Mouse (Mus musculus) ES-Bruce4 (cell line): ENCODE results near the gene Ckb. TPM values are rescaled to one million over a fixed set of nuclear protein-coding genes. Genes with fewer than 3 reads are reported as not detected.

Experiments used
- H3K27ac ChIP-seq: 2 replicates; pipeline ENCODE4 v1.5.1; 2012; ENCODE audit warnings: low read length, inconsistent platforms; ENCODE audit not compliant: insufficient read depth
- H3K27me3 ChIP-seq: 2 replicates; pipeline ENCODE4 v1.6.1; 2012; ENCODE audit warnings: mild to moderate bottlenecking, low read length, inconsistent platforms; ENCODE audit not compliant: control insufficient read depth, poor library complexity, insufficient read depth, severe bottlenecking
- H3K36me3 ChIP-seq: 2 replicates; pipeline ENCODE4 v1.6.1; 2012; ENCODE audit warnings: inconsistent platforms, mild to moderate bottlenecking, low read length, moderate library complexity; ENCODE audit not compliant: control insufficient read depth, poor library complexity, insufficient read depth, severe bottlenecking
- H3K4me1 ChIP-seq: one replicate; pipeline ENCODE4 v1.8.1; 2011; ENCODE audit warnings: low read length; ENCODE audit not compliant: control insufficient read depth, insufficient read depth
- H3K4me3 ChIP-seq: 2 replicates; pipeline ENCODE4 v1.5.1; 2011; ENCODE audit warnings: low read depth, mild to moderate bottlenecking, low read length
- H3K9ac ChIP-seq: 2 replicates; pipeline ENCODE4 v1.6.1; 2012; ENCODE audit warnings: low read depth, mild to moderate bottlenecking, inconsistent platforms; ENCODE audit not compliant: poor library complexity, severe bottlenecking
- H3K9me3 ChIP-seq: replicated peaks from 2 replicates; pipeline ENCODE4 v1.6.1; 2012; ENCODE audit warnings: mild to moderate bottlenecking, low read length, inconsistent platforms; ENCODE audit not compliant: control insufficient read depth, poor library complexity, insufficient read depth, severe bottlenecking
- CTCF ChIP-seq: IDR thresholded peaks from one replicate; pipeline ENCODE4 v1.8.1; 2011; ENCODE audit warnings: low read depth, low read length
- EP300 ChIP-seq: IDR thresholded peaks from 2 replicates; pipeline ENCODE4 v1.6.1; 2011; ENCODE audit warnings: low read depth, low read length; ENCODE audit not compliant: insufficient read depth
- POLR2A ChIP-seq: IDR thresholded peaks from one replicate; pipeline ENCODE4 v1.8.1; 2011; ENCODE audit warnings: low read length; ENCODE audit not compliant: insufficient read depth
- polyA plus RNA-seq: library from polyadenylated mRNA; stranded (reverse); fragments of >200 nt; gene quantifications from 2 replicates; pipeline ENCODE4 v1.2.4, GENCODE M21; 2011; ENCODE audit warnings: low read depth; ENCODE audit not compliant: missing spikeins, insufficient read depth, insufficient read length

Gene Ckb
- polyA plus RNA-seq, 1 experiment = 140 TPM

GRCm38 (mm10) chr12:111694271-111694781, 22.2 kb upstream of the Ckb start:
- TF ChIP-seq EP300 (no peak), CTCF (no peak), POLR2A (no peak)
- 0 out of 2 replicates have a peak overlapping the region, but pooled peaks have one; percentile 28 for H3K9ac ChIP-seq
- no peak overlapping the region for H3K4me3 ChIP-seq

GRCm38 (mm10) chr12:111693341-111694270, 21.5 kb upstream of the Ckb start:
- Histone ChIP-seq H3K4me1 (peaks cover 9% of the 10 kb centered on the region), H3K9ac (peak overlapping the region; percentile 28; the same call in 1 of the 2 replicates), H3K4me3 (no peak overlapping the region), H3K27ac (no peak overlapping the region), H3K9me3 (no peaks in the 10 kb centered on the region), H3K27me3 (no peaks in the 10 kb centered on the region), H3K36me3 (no peaks in the 10 kb centered on the region)
- no peak for TF ChIP-seq CTCF
- no peak for TF ChIP-seq POLR2A
- TF ChIP-seq EP300 = 0 out of 2 replicates have a peak, but pooled peaks have one; percentile 3

More at GRCm38 (mm10) chr12:111694271-111694781, 22.2 kb upstream of the Ckb start:
- Histone ChIP-seq H3K4me1 (peaks cover 9% of the 10 kb centered on the region), H3K9me3 (no peaks in the 10 kb centered on the region), H3K27me3 (no peaks in the 10 kb centered on the region), H3K36me3 (no peaks in the 10 kb centered on the region), H3K27ac (no peak overlapping the region)

- Histone ChIP-seq H3K4me3 (0 out of 2 replicates have a peak overlapping the region, but pooled peaks have one; percentile 4), H3K27ac (no peak overlapping the region), H3K4me1 (peaks cover 11% of the 10 kb centered on the region), H3K36me3 (no peaks in the 10 kb centered on the region), H3K27me3 (no peaks in the 10 kb centered on the region), H3K9me3 (no peaks in the 10 kb centered on the region), H3K9ac (no peak overlapping the region)
- TF ChIP-seq EP300 (no peak), POLR2A (no peak)
Observed at GRCm38 (mm10) chr12:111692899-111693298, 20.8 kb upstream of the Ckb start.

- Histone ChIP-seq H3K4me1 (peaks cover 11% of the 10 kb centered on the region), H3K9ac (no peak overlapping the region), H3K27ac (no peak overlapping the region), H3K36me3 (no peaks in the 10 kb centered on the region), H3K4me3 (no peak overlapping the region), H3K27me3 (no peaks in the 10 kb centered on the region), H3K9me3 (no peaks in the 10 kb centered on the region)
- no peak for TF ChIP-seq POLR2A
- no peak for TF ChIP-seq CTCF
- no peak for TF ChIP-seq EP300
Observed at GRCm38 (mm10) chr12:111691346-111691872, 19.3 kb upstream of the Ckb start.

GRCm38 (mm10) chr12:111689426-111689825, 17.3 kb upstream of the Ckb start:
- H3K4me1 ChIP-seq = peaks cover 7% of the 10 kb centered on the region
- no peak for TF ChIP-seq CTCF
- TF ChIP-seq EP300 = no peak
- TF ChIP-seq POLR2A = no peak
- H3K9ac ChIP-seq = no peak overlapping the region
- no peaks in the 10 kb centered on the region for H3K9me3 ChIP-seq
- no peaks in the 10 kb centered on the region for H3K36me3 ChIP-seq
- no peak overlapping the region for H3K27ac ChIP-seq
- no peaks in the 10 kb centered on the region for H3K27me3 ChIP-seq
- no peak overlapping the region for H3K4me3 ChIP-seq
